Mouse (Mus musculus) embryonic facial prominence, embryonic 13.5 days (tissue): Measurements from ENCODE around the gene Lgr5. TPM values are rescaled to one million over a fixed set of nuclear protein-coding genes. Genes with fewer than 3 reads are reported as not detected.

Source experiments
- ATAC-seq: fragments of 200-750 bp; cut with Nextera tagmentation; 2 replicates; pipeline ENCODE4 v1.8.0; 2017; ENCODE audit warnings: low read depth; ENCODE audit not compliant: insufficient number of reproducible peaks, insufficient read depth, low FRiP score, low TSS enrichment
- H3K27ac ChIP-seq: fragments of 300-500 bp; sonication (generic); 2 replicates; pipeline ENCODE4 v1.5.1; 2015; ENCODE audit warnings: moderate library complexity, mild to moderate bottlenecking, inconsistent platforms
- H3K27me3 ChIP-seq: fragments of 300-500 bp; sonication (generic); 2 replicates; pipeline ENCODE4 v1.6.1; 2015; ENCODE audit warnings: mild to moderate bottlenecking, inconsistent platforms
- H3K36me3 ChIP-seq: fragments of 300-500 bp; sonication (generic); 2 replicates; pipeline ENCODE4 v1.6.1; 2015; ENCODE audit warnings: mild to moderate bottlenecking, inconsistent platforms
- H3K4me1 ChIP-seq: fragments of 300-500 bp; sonication (generic); 2 replicates; pipeline ENCODE4 v1.6.1; 2015; ENCODE audit warnings: inconsistent platforms
- H3K4me2 ChIP-seq: fragments of 300-500 bp; sonication (generic); 2 replicates; pipeline ENCODE4 v1.6.1; 2015; ENCODE audit warnings: moderate library complexity, mild to moderate bottlenecking, inconsistent platforms
- H3K4me3 ChIP-seq: fragments of 300-500 bp; sonication (generic); 2 replicates; pipeline ENCODE4 v1.5.1; 2015; ENCODE audit warnings: mild to moderate bottlenecking, inconsistent platforms
- H3K9ac ChIP-seq: fragments of 300-500 bp; sonication (generic); 2 replicates; pipeline ENCODE4 v1.6.1; 2015; ENCODE audit warnings: mild to moderate bottlenecking, inconsistent platforms
- H3K9me3 ChIP-seq: fragments of 300-500 bp; sonication (generic); 2 replicates; pipeline ENCODE4 v1.6.1; 2016; ENCODE audit warnings: inconsistent platforms
- WGBS: fragments of 180-500 bp; shearing (Covaris S2); methylation state at CpG from one replicate; pipeline ENCODE4 v1.1.7; 2015; ENCODE audit warnings: mixed read lengths; 5-methylcytosine and 5-hydroxymethylcytosine counted together
- polyA plus RNA-seq: library from polyadenylated mRNA; unstranded; fragments of >200 nt; fragmentation: Nextera tagmentation; extraction: Ambion mirVana; gene quantifications from 2 replicates; pipeline ENCODE4 v1.2.1, GENCODE M21; 2015

Gene Lgr5
- polyA plus RNA-seq, 1 experiment from 2014 or later = 16.0 TPM

GRCm38 (mm10) chr10:115468632-115469031 lies 118.9 kb downstream of the Lgr5 start:
- Histone ChIP-seq H3K27me3 (peaks cover 60% of the 10 kb centered on the region), H3K27ac (no peak overlapping the region), H3K4me2 (no peak overlapping the region), H3K4me1 (no peaks in the 10 kb centered on the region), H3K9me3 (no peaks in the 10 kb centered on the region), H3K9ac (no peak overlapping the region), H3K36me3 (no peaks in the 10 kb centered on the region), H3K4me3 (no peak overlapping the region)
- 61% methylated on average over 7 of the region's 7 CpGs for WGBS
- ATAC-seq = no peak

GRCm38 (mm10) chr10:115467985-115468384 lies 119.6 kb downstream of the Lgr5 start:
- no peak for ATAC-seq
- no peak overlapping the region for H3K4me2 ChIP-seq
- H3K36me3 ChIP-seq = no peaks in the 10 kb centered on the region
- no peaks in the 10 kb centered on the region for H3K4me1 ChIP-seq
- 89% methylated on average over 8 of the region's 8 CpGs for WGBS
- no peaks in the 10 kb centered on the region for H3K9me3 ChIP-seq
- H3K27me3 ChIP-seq = peaks cover 59% of the 10 kb centered on the region
- no peak overlapping the region for H3K27ac ChIP-seq
- no peak overlapping the region for H3K9ac ChIP-seq
- H3K4me3 ChIP-seq = no peak overlapping the region

DNA sequence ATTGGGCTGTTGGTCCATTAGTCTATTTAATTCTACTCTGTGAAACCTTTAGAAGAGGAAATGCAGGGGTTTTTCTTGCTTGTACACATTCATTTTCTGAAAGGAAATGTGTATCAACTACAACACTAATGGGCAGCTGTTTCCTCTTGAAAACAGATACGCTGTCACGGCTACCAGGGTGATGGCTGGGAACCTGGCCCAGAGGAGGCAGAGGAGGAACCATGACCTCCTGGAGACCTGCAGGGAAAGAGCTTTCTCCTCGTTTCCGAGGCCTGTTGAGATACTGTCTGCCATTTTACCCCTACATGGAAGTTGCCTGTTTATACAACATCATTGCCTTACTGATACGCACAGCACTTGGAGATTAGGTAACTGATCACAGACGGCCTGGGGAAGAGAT lies 121.8 kb downstream of the Lgr5 start:
- no peak overlapping the region for H3K4me2 ChIP-seq
- no peak overlapping the region for H3K9ac ChIP-seq
- WGBS = 43% methylated on average over 6 of the region's 6 CpGs
- peaks cover 53% of the 10 kb centered on the region for H3K27me3 ChIP-seq
- no peak for ATAC-seq
- H3K9me3 ChIP-seq = no peaks in the 10 kb centered on the region
- H3K36me3 ChIP-seq = no peaks in the 10 kb centered on the region
- H3K27ac ChIP-seq = no peak overlapping the region
- peaks cover 9% of the 10 kb centered on the region for H3K4me1 ChIP-seq
- no peak overlapping the region for H3K4me3 ChIP-seq

GRCm38 (mm10) chr10:115465072-115465471 lies 122.5 kb downstream of the Lgr5 start:
- Histone ChIP-seq H3K9me3 (no peaks in the 10 kb centered on the region), H3K27ac (no peak overlapping the region), H3K4me3 (no peak overlapping the region), H3K36me3 (no peaks in the 10 kb centered on the region), H3K4me2 (no peak overlapping the region), H3K9ac (no peak overlapping the region), H3K27me3 (peaks cover 51% of the 10 kb centered on the region), H3K4me1 (peaks cover 9% of the 10 kb centered on the region)
- 89% methylated on average over 7 of the region's 7 CpGs for WGBS
- ATAC-seq = no peak

DNA sequence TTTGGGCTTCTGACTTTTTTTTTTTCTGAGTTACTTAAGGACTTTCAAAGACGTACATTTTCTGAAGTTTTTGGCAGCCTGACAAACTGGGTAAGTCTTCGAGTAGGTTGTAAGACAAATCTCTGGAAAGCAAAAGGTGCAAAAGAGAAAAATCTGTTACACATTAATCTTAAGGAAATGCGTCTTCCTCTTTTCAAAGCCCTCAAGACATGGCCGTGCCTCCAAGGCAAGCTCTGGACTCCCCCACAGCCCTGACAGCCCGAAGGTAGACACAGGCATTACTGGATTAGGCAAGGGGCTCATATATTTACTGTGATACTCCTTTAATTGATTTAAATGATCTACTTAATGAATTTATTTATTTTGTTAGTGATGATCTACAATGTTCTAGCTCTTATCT lies 124.9 kb downstream of the Lgr5 start:
- no peak overlapping the region for H3K4me2 ChIP-seq
- 18% methylated on average over 5 of the region's 5 CpGs for WGBS

DNA sequence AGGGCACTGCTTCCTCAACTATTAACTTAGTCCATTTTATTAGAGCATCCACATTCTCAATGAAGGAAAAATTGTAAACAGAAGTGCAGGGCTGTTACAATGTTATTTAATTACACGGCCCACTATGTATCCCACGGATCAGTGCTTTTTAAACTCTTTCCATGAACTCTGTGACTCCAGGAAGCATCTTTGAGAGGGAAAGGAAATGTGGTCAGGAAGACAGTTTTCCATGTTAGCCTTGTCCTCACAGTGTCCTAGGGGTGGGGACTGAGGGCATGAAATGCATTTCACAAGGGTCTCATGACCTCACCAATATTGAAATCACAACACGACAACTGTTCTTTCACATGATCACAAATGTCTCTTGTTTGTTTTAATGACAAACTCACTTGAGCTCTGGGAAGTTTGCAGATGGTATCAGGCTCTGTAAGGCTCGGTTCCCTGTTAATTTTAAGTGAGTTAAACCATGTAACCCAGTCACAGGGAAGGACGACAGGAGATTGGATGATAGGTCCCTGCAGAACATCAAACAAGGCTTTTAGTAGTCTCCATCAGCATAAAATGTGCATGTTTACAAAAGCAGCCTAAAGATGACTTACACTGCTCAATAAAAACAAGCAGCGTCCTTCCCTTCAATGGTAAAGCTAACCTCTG lies 130.1 kb downstream of the Lgr5 start:
- Histone ChIP-seq H3K9me3 (no peaks in the 10 kb centered on the region), H3K4me1 (peaks cover 5% of the 10 kb centered on the region; the same call in 1 of the 2 replicates), H3K9ac (no peak overlapping the region), H3K4me2 (no peak overlapping the region), H3K27me3 (peaks cover 13% of the 10 kb centered on the region; the same call in 1 of the 2 replicates), H3K36me3 (0 out of 2 replicates have a peak, but pooled peaks cover under 1% of the 10 kb centered on the region), H3K4me3 (no peak overlapping the region), H3K27ac (no peak overlapping the region)
- WGBS = 30% methylated on average over 6 of the region's 6 CpGs
- no peak for ATAC-seq

More for the DNA sequence above, 124.9 kb downstream of the Lgr5 start:
- H3K36me3 ChIP-seq = no peaks in the 10 kb centered on the region
- H3K9ac ChIP-seq = no peak overlapping the region
- peaks cover 31% of the 10 kb centered on the region for H3K27me3 ChIP-seq
- H3K4me3 ChIP-seq = no peak overlapping the region
- H3K9me3 ChIP-seq = no peaks in the 10 kb centered on the region
- H3K27ac ChIP-seq = no peak overlapping the region
- no peak for ATAC-seq
- H3K4me1 ChIP-seq = peaks cover 9% of the 10 kb centered on the region

GRCm38 (mm10) chr10:115448614-115449013 lies 139.0 kb downstream of the Lgr5 start:
- 91% methylated on average over 13 of the region's 13 CpGs for WGBS
- ATAC-seq = no peak
- H3K4me3 ChIP-seq = no peak overlapping the region
- H3K27ac ChIP-seq = no peak overlapping the region
- H3K4me1 ChIP-seq = no peaks in the 10 kb centered on the region
- peaks cover 8% of the 10 kb centered on the region; the same call in 1 of the 2 replicates for H3K27me3 ChIP-seq
- no peak overlapping the region for H3K9ac ChIP-seq
- H3K4me2 ChIP-seq = no peak overlapping the region
- peaks cover 2% of the 10 kb centered on the region; the same call in 1 of the 2 replicates for H3K9me3 ChIP-seq
- 0 out of 2 replicates have a peak, but pooled peaks cover 5% of the 10 kb centered on the region for H3K36me3 ChIP-seq

GRCm38 (mm10) chr10:115437286-115437685 lies 150.3 kb downstream of the Lgr5 start:
- Histone ChIP-seq H3K9me3 (no peaks in the 10 kb centered on the region), H3K4me1 (no peaks in the 10 kb centered on the region), H3K9ac (no peak overlapping the region), H3K36me3 (peaks cover 29% of the 10 kb centered on the region), H3K4me3 (no peak overlapping the region), H3K27me3 (no peaks in the 10 kb centered on the region), H3K4me2 (no peak overlapping the region), H3K27ac (no peak overlapping the region)
- 85% methylated on average over 4 of the region's 4 CpGs for WGBS
- ATAC-seq = no peak

DNA sequence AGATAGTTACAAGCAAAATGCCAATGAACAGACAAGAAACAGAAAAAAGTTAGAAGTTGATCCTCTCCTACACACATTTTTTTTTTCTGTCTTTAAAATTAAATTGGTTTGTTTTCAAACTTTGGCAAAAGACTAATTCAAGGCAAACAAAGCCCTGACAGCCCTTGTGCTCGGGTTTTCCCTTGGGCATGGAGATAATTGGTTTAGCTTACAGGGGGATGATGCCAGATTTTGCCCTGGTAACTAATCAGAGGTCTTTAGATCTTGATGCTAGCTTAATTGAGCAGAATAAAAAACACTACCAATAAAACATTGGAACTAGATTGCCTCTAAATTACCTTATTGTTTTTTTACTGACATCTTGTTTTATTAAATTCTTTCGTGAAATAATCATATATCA lies 162.2 kb downstream of the Lgr5 start:
- ATAC-seq = no peak
- Histone ChIP-seq H3K9ac (no peak overlapping the region), H3K9me3 (no peaks in the 10 kb centered on the region), H3K27ac (no peak overlapping the region), H3K4me1 (no peaks in the 10 kb centered on the region), H3K4me2 (no peak overlapping the region), H3K36me3 (peaks cover 71% of the 10 kb centered on the region), H3K4me3 (no peak overlapping the region), H3K27me3 (no peaks in the 10 kb centered on the region)
- 56% methylated on average over 2 of the region's 2 CpGs for WGBS

DNA sequence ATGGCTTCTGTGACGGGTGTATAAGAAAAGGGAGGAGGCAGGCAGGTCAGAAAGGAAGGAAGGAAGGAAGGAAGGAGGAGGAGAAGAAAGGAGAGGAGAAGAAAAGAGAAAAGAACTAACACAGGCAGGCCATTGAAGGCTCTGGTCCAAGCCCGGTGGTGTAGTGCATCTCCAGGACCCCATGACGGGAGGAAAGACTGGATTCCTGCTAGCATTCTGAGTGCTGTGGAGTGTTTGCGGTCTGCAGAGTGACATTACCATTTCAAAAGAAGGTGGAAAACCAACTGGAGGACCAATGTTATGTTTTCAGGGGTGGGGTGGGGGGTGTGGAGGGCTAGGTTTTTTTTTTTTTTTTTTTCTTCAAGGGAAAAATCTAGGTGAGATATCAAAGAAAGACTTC lies 165.6 kb downstream of the Lgr5 start:
- Histone ChIP-seq H3K9me3 (no peaks in the 10 kb centered on the region), H3K4me3 (no peak overlapping the region), H3K4me1 (no peaks in the 10 kb centered on the region), H3K36me3 (peaks cover 67% of the 10 kb centered on the region), H3K9ac (no peak overlapping the region), H3K27ac (no peak overlapping the region), H3K4me2 (no peak overlapping the region), H3K27me3 (no peaks in the 10 kb centered on the region)
- WGBS = 86% methylated on average over 4 of the region's 4 CpGs
- no peak for ATAC-seq

DNA sequence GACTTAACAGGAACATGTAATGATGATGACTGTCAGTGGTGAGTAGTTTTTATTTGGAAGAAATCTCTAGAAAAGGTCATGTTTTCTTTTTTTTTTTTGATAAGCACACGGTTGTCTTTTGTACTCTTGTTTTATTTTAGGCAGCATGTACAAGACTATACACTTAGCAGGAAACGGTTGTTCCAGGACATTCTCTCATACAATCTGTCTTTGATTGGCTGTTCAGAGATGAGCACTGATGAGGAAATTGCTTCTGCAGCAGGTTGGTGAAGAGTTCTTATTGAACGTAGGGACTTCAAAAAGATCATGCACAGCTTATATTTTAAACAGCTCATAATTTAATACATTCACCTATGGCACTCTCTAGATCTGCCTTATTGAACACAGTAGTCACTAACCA lies 173.5 kb downstream of the Lgr5 start:
- Histone ChIP-seq H3K27ac (no peak overlapping the region), H3K4me1 (no peaks in the 10 kb centered on the region), H3K36me3 (peaks cover 80% of the 10 kb centered on the region), H3K9ac (no peak overlapping the region), H3K4me2 (no peak overlapping the region), H3K4me3 (no peak overlapping the region), H3K9me3 (no peaks in the 10 kb centered on the region), H3K27me3 (no peaks in the 10 kb centered on the region)
- 79% methylated on average over 3 of the region's 3 CpGs for WGBS
- no peak for ATAC-seq

DNA sequence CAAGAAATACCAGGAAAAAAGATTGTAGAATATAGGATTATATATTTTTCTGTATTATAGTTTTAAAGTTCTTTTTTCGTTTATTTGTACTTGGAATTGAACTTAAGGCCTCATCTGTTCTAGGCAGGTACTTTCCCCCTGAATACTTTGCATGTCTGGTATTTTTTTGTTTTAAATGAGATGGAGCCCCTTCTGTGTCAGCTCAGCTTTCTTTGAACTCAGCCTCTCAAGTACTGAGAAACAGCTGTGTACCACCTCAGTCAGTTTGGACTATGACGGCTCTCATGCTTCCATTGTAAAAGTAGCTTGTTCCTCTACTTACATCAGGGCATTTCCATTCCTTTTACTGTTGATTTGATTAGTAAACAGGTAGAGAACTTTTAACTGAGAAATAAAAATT lies 174.1 kb downstream of the Lgr5 start:
- peaks cover 78% of the 10 kb centered on the region for H3K36me3 ChIP-seq

More for the DNA sequence above, 174.1 kb downstream of the Lgr5 start:
- no peak for ATAC-seq
- Histone ChIP-seq H3K4me2 (no peak overlapping the region), H3K27me3 (no peaks in the 10 kb centered on the region), H3K4me1 (no peaks in the 10 kb centered on the region), H3K4me3 (no peak overlapping the region), H3K9me3 (no peaks in the 10 kb centered on the region), H3K27ac (no peak overlapping the region), H3K9ac (no peak overlapping the region)
- WGBS = 80% methylated on average over 2 of the region's 2 CpGs
